Mouse (Mus musculus) kidney, adult 2 months (tissue): ENCODE measurements around the gene Rbfox3.

Source experiments
- CTCF ChIP-seq: fragments of 200-500 bp; conservative IDR thresholded peaks from 2 replicates; pipeline ENCODE4 v1.5.1; 2011; ENCODE audit warnings: low read depth, mild to moderate bottlenecking, control low read depth, low read length, moderate library complexity, mixed read lengths; ENCODE audit not compliant: insufficient read depth, insufficient read length
- POLR2A ChIP-seq: fragments of 200-500 bp; IDR thresholded peaks from one replicate; pipeline ENCODE4 v1.6.1; 2011; ENCODE audit warnings: low read depth, low read length, control low read depth

DNA sequence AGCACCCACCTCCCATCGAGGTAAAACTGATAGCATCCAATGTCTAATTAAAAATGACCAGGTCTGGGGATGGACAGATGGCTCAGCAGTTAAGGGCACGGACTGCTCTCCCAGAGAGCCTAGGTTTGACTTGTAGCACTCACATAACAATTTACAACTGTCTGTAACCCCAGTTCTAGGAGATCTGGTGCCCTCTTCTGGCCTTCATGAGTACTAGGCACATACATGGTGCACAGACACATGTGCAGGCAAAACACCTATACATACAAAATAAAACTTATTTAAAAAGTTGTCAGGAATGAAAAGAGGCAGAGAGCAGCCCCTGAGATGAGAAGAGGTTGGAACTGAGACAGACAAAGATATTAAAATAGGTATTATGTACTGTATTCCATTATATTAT is 305.8 kb downstream of the Rbfox3 start:
- TF ChIP-seq CTCF (no peak), POLR2A (no peak)
